Mouse (Mus musculus) hematopoietic stem cell, adult 5-6 weeks (primary cell): ENCODE measurements around the gene Uqcr11. TPM values are rescaled to one million over a fixed set of nuclear protein-coding genes. Genes with fewer than 3 reads are reported as not detected.

Source experiments
- ATAC-seq, 2 experiments: fragments of 125-278 bp in 1 of 2; replicated peaks in 1 of 2; 2 replicates each; pipeline ENCODE4 v1.8.0; 2016 to 2017; ENCODE audit warnings: inconsistent platforms in 2 of 2, mild to moderate bottlenecking in 2 of 2, moderate number of reproducible peaks in 2 of 2, low read depth in 1 of 2, moderate TSS enrichment in 1 of 2; ENCODE audit not compliant: low FRiP score in 2 of 2, poor library complexity in 2 of 2, severe bottlenecking in 2 of 2, insufficient read depth in 1 of 2, low TSS enrichment in 1 of 2
- total RNA-seq: library from RNA; stranded (forward); fragments of 172-1452, 232-1000 nt; gene quantifications from 2 replicates; pipeline ENCODE4 v1.2.3, GENCODE M21; 2017

The Uqcr11 gene
- total RNA-seq, 1 experiment from 2014 or later, result 94.4 TPM

DNA sequence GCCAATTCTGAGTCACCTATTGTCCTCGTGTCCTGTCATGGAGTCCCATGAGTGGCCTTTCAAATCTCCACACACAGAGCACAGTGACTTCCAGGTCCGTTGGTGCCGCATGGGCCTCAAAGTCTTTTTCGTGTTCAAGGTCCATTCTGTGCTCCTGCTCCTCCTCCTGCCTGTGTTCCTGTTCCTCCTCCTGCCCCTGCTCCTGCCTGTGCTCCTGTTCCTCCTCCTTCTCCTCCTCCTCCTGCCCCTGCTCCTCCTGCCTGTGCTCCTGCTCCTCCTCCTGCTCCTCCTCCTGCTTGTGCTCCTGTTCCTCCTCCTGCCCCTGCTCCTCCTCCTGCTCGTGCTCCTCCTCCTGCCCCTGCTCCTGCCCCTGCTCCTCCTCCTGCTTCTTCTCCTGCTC lies 38.7 kb downstream of the Uqcr11 start:
- no peak for ATAC-seq

DNA sequence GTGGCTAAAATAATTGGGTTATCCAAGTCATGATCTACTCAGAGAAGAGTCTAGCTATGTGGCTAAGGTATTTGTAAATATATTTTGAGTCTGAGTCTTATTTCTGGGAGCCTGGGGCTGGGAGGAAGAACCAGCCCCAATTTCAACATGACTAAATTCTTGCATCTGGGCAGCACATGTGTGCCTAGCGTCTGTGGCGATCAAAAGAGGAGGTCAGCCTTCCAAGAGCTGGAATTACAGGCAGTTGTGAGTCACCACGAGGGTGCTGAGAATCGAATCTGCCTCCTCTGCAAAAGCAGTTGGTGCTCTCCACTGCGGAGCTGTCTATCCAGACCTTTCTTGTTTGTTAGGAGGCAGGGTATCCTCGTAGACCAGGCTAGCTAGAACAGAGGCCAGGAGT lies 40.9 kb downstream of the Uqcr11 start:
- ATAC-seq, result no peak

DNA sequence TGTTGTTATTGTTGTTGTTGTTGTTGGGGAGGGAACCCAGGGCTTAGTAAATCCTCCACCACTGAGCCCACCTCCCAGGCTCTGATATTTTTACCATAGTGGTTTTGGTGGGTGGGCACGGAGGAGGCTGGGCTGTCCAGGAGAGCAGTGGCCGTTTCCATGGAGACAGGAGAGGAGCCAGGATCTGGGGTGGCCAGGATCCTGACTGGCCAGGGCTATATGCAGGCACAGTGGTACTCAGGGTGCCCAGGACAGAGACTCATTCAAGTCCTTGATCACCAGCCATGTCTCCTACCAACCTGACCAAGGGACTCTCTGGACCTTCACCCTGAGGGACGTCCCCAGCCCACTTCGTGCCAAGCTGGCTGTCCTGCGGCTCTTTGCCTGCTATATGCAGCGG lies 42.9 kb downstream of the Uqcr11 start:
- no peak for ATAC-seq

DNA sequence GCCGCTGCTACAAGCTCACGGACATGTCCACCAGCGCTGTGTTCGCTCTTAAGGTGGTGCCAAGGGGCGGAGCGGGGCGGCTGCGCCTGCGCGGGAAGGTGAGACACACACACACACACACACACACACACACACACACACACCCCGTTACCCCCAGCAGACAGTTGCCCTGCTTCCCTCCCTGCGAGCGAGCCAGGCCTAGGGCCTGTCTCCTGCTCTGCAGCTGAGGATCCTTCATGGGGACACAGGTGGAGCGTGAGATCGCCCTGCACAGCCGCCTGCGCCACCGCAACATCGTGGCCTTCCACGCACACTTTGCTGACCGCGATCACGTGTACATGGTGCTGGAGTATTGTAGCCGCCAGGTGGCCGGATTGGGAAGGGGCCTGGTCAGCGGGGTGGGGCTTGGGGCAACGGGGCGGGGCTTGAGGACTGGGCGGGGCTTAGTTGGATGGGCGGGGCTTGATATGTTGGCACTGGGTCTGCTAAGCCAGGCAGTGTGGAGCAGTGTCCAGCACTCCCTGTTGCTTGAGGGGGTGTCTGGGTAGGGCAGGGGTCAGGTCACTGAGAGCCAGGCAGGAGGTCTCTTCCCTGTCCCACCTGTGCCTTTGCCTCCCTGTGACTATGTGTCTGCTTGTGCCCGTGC lies 48.5 kb downstream of the Uqcr11 start:
- ATAC-seq, result peak in 1 of 2 experiments; percentile 29; a peak in 1 of 4 replicates

DNA sequence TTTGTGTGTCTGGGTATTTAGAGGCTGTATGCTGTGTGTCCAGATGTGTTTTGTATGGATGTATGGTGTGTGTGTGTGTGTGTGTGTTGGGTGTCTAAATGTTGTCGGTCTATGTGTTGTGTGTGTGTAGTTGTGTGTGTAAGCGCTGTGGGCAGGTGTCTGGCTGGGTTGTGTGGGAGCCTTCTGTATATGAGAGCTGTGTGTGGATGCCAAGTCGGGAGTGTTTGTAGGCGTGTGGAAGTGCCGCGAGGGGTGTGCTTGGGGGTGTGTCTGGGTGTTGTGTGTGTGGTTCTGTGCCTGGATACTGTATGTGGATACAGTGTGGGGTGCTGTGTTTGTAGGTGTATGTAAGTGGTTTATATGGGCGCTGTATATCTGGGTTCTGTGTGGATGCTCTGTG lies 49.3 kb downstream of the Uqcr11 start:
- no peak for ATAC-seq

DNA sequence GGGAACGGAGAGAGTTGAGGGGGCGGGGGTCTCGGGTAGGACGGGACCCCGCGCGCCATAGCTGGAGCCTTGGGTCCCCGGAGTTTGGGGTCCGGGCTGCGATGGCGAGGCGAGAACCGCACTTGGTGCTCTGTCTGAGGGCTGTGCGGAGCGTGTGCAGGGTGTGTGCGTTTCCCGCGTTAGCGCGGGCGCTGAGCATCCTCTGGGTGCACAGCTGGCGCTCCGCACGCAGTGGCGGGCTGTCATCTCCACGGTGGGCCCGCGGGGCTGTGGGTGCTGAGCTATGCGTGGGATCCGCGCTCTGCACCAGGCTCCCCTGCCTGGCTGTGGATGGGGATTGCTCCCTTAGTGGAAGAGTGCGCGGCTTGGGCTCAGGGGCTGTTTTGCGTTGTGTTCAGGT lies 49.9 kb downstream of the Uqcr11 start:
- ATAC-seq, result no peak

DNA sequence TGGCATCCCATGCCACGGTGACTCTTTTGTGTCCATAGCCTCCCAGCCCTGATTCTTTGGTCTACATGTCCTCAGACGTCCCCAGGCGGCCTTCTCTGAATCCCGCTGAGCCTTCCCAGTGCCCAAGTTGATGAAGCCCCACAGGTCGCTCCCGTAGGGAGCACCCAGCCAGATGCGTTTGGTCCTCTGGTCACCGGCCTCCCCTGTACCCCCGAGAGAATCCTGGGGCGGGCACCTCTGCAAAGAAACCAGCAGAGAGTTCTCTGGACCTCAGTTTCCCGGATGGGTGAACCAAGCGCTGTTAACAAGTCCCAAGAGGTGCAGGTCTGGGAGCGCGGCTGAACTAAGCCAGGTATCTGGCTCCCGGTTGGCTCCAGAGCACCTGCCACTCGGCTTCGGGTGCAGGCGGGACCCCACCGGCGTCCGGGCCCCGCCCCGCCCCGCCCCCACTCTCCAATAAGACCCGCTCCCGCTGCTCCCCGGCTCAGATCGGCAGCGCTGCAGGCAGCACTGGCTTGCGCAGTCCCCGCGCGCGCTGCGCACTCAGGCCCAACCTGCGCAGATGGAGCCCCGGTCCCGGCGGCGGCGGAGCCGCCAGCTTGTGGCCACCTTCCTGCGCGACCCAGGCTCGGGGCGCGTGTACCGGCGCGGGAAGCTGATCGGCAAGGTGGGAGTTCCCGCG lies 50.5 kb downstream of the Uqcr11 start, which contains the start of gene Plk5:
Gene Plk5 (plus strand): TSS at position 459 of the 682 bp plus-strand sequence.
- no peak for ATAC-seq

DNA sequence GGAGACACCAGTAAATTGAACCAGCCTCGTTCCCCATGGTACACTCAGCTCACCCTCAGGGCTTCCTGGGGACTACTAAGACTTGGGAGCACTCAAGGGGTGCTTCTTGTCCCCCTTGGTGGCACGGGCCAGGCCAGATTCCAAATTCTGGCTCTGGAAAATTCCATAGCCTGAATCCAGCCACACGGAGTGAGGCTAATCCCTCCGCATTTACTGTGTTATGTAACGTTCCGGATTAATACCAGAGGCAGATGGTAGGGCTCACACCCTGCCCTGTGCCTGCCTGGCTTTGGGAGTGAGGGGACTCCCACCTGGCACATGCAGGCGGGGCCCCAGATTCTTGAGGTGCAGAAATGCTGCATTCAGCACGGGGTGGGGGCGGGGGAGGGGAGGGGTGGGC lies 51.2 kb downstream of the Uqcr11 start:
- no peak for ATAC-seq

Other genes starting within 250 kb of the Uqcr11 start
- gene Cirbp, start 240.8 kb downstream of the Uqcr11 start, total RNA-seq, result 93.6 and 143 TPM in 2 replicates
- gene 1600002K03Rik, start 233.9 kb downstream of the Uqcr11 start, total RNA-seq, result 9.1 and 26.2 TPM in 2 replicates
- not detected in 2 replicates for gene Efna2, start 227.3 kb downstream of the Uqcr11 start, total RNA-seq
- 43.0 and 47.5 TPM in 2 replicates for gene Mum1, start 180.4 kb downstream of the Uqcr11 start, total RNA-seq
- gene Ndufs7, start 157.7 kb downstream of the Uqcr11 start, total RNA-seq, result 79.6 and 101 TPM in 2 replicates
- 0.81 and 1.8 TPM in 2 replicates for gene Gamt, start 145.8 kb downstream of the Uqcr11 start, total RNA-seq
- 150 and 329 TPM in 2 replicates for gene Dazap1, start 145.3 kb downstream of the Uqcr11 start, total RNA-seq
- gene Rps15, start 114.4 kb downstream of the Uqcr11 start, total RNA-seq, result 2,831 and 3,208 TPM in 2 replicates
- gene Apc2, start 110.9 kb downstream of the Uqcr11 start, total RNA-seq, result 0.30 and 0.75 TPM in 2 replicates
- gene 2310011J03Rik, start 86.3 kb downstream of the Uqcr11 start, total RNA-seq, result 8.5 and 17.6 TPM in 2 replicates
- 2.9 and 3.1 TPM in 2 replicates for gene Pcsk4, start 77.3 kb downstream of the Uqcr11 start, total RNA-seq
- 2.1 and 2.9 TPM in 2 replicates for gene Reep6, start 76.9 kb downstream of the Uqcr11 start, total RNA-seq
- gene Adamtsl5, start 58.4 kb downstream of the Uqcr11 start, total RNA-seq, result 0.25 and 0.40 TPM in 2 replicates
- gene Plk5, start 50.4 kb downstream of the Uqcr11 start, total RNA-seq, result not detected in 2 replicates
- gene Mex3d, start 19.2 kb downstream of the Uqcr11 start, total RNA-seq, result 8.8 and 9.9 TPM in 2 replicates
- gene Mbd3, start 7.3 kb downstream of the Uqcr11 start, total RNA-seq, result 40.6 and 89.6 TPM in 2 replicates
- gene Tcf3, start 26.8 kb upstream of the Uqcr11 start, total RNA-seq, result 52.6 and 54.4 TPM in 2 replicates
- gene Onecut3, start 88.0 kb upstream of the Uqcr11 start, total RNA-seq, result not detected in 2 replicates
- not detected in 2 replicates for gene Atp8b3, start 132.3 kb upstream of the Uqcr11 start, total RNA-seq
- 13.9 and 19.2 TPM in 2 replicates for gene Rexo1, start 154.7 kb upstream of the Uqcr11 start, total RNA-seq
- 5.3 and 9.9 TPM in 2 replicates for gene Klf16, start 170.5 kb upstream of the Uqcr11 start, total RNA-seq
- gene Abhd17a, start 183.5 kb upstream of the Uqcr11 start, total RNA-seq, result 16.3 and 20.9 TPM in 2 replicates
- gene Scamp4, start 196.0 kb upstream of the Uqcr11 start, total RNA-seq, result 7.4 and 9.6 TPM in 2 replicates
- gene Adat3, start 196.1 kb upstream of the Uqcr11 start, total RNA-seq, result 0.94 TPM in 1 of 2 replicates, not detected in the other
- 0.31 and 0.60 TPM in 2 replicates for gene Gm49322, start 199.2 kb upstream of the Uqcr11 start, total RNA-seq
- gene Csnk1g2, start 216.0 kb upstream of the Uqcr11 start, total RNA-seq, result 184 and 239 TPM in 2 replicates